Mouse (Mus musculus): ENCODE measurements around the gene Rpl18. TPM values are rescaled to one million over a fixed set of nuclear protein-coding genes. Genes with fewer than 3 reads are reported as not detected.

The Rpl18 gene
- polyA plus RNA-seq, 1 experiment from 2014 or later, result 1,450 TPM

GRCm38 (mm10) chr7:45720413-45721233 is 5.4 kb downstream of the Rpl18 start, which contains the start of gene Fam83e:
Fam83e (plus strand) TSS chr7:45721212.
- Histone ChIP-seq H3K27ac (ENCODE audit: low read depth) (peak within 1 kb of the TSS; percentile 36), H3K27me3 (replicated peaks; ENCODE audit: control insufficient read depth, insufficient read depth, low read length) (no peaks in the 10 kb centered on the region), H3K9ac (ENCODE audit: low read length) (no peak within 1 kb of the TSS), H3K4me3 (ENCODE audit: low read depth, low read length) (no peak within 1 kb of the TSS), H3K36me3 (ENCODE audit: control insufficient read depth, insufficient read depth, low read length) (peaks cover 68% of the 10 kb centered on the region), H3K4me1 (replicated peaks; ENCODE audit: control insufficient read depth, insufficient read depth, low read length) (peaks cover 23% of the 10 kb centered on the region), H3K9me3 (ENCODE audit: control insufficient read depth, low read length) (no peaks in the 10 kb centered on the region), H3K4me2 (ENCODE audit: low read length) (peak within 1 kb of the TSS; percentile 89; the same call in 1 of the 2 replicates)
- ATAC-seq (replicated peaks; ENCODE audit: low FRiP score, low TSS enrichment, low read depth) (peak; percentile 67), DNase-seq (ENCODE audit: low spot score) (peak; percentile 75)
- 77% methylated on average over 13 of the region's 14 CpGs for WGBS

- ATAC-seq (replicated peaks; ENCODE audit: low FRiP score, low TSS enrichment, low read depth) (no peak), DNase-seq (ENCODE audit: low spot score) (no peak)
- no peak overlapping the region for H3K4me3 ChIP-seq (ENCODE audit: low read depth, low read length)
- H3K4me1 ChIP-seq (replicated peaks; ENCODE audit: control insufficient read depth, insufficient read depth, low read length), result peaks cover 17% of the 10 kb centered on the region
- no peaks in the 10 kb centered on the region for H3K9me3 ChIP-seq (ENCODE audit: control insufficient read depth, low read length)
- WGBS, result 72% methylated on average over 7 of the region's 7 CpGs
- no peak overlapping the region for H3K9ac ChIP-seq (ENCODE audit: low read length)
- H3K27me3 ChIP-seq (replicated peaks; ENCODE audit: control insufficient read depth, insufficient read depth, low read length), result no peaks in the 10 kb centered on the region
- peak overlapping the region; percentile 18; the same call in 1 of the 2 replicates for H3K4me2 ChIP-seq (ENCODE audit: low read length)
- H3K27ac ChIP-seq (ENCODE audit: low read depth), result peak overlapping the region; percentile 36; the same call in 1 of the 2 replicates
- H3K36me3 ChIP-seq (ENCODE audit: control insufficient read depth, insufficient read depth, low read length), result peaks cover 72% of the 10 kb centered on the region
Observed at GRCm38 (mm10) chr7:45721234-45721571, 5.9 kb downstream of the Rpl18 start.

DNA sequence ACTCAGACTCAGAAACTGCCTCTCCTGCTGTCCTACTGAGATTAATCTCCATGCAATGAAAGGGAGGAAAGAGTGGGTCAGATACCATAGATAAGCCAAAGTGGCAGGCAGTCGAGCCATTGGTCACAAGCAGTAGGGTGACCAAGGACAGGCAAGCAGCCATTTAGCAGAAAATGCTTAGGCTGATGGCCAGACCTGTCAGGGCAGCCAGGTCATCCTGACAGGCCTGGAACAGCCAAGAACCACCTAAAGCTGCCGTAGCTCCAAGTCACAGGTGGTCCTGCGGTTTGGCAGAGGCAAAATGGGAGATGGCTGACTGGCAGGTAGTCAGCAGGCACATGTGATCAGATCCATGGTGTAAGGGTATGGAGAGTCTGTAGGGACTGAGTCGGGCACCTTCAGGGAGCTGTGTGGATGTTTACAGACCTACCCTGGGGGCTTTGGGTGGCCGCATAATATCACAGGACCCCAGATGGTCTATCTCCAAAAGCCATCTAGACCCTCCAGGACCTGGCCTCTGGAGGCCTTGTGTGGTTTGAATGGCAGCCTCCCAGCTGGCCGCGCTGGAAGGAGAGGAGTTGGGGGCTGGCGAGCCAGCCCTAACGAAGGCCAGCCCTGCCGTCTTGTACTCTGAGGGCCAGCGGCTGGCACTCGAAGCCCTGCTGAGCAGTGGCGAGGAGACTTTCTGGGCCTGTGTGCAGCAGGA is 6.5 kb downstream of the Rpl18 start:
- H3K27ac ChIP-seq (ENCODE audit: low read depth), result no peak overlapping the region
- peaks cover 72% of the 10 kb centered on the region for H3K36me3 ChIP-seq (ENCODE audit: control insufficient read depth, insufficient read depth, low read length)
- no peaks in the 10 kb centered on the region for H3K27me3 ChIP-seq (replicated peaks; ENCODE audit: control insufficient read depth, insufficient read depth, low read length)
- no peaks in the 10 kb centered on the region for H3K9me3 ChIP-seq (ENCODE audit: control insufficient read depth, low read length)
- H3K4me3 ChIP-seq (ENCODE audit: low read depth, low read length), result no peak overlapping the region
- H3K4me2 ChIP-seq (ENCODE audit: low read length), result peak overlapping the region; percentile 18; the same call in 1 of the 2 replicates
- 68% methylated on average over 13 of the region's 13 CpGs for WGBS
- no peak overlapping the region for H3K9ac ChIP-seq (ENCODE audit: low read length)
- DNase-seq (ENCODE audit: low spot score) (no peak), ATAC-seq (replicated peaks; ENCODE audit: low FRiP score, low TSS enrichment, low read depth) (no peak)
- H3K4me1 ChIP-seq (replicated peaks; ENCODE audit: control insufficient read depth, insufficient read depth, low read length), result peaks cover 11% of the 10 kb centered on the region

- no peak for DNase-seq (ENCODE audit: low spot score)
- peaks cover 8% of the 10 kb centered on the region; the same call in 1 of the 2 replicates for H3K4me1 ChIP-seq (replicated peaks; ENCODE audit: control insufficient read depth, insufficient read depth, low read length)
- no peak overlapping the region for H3K9ac ChIP-seq (ENCODE audit: low read length)
- no peak overlapping the region for H3K4me3 ChIP-seq (ENCODE audit: low read depth, low read length)
- H3K36me3 ChIP-seq (ENCODE audit: control insufficient read depth, insufficient read depth, low read length), result peaks cover 74% of the 10 kb centered on the region
- WGBS, result 77% methylated on average over 13 of the region's 13 CpGs
- ATAC-seq (replicated peaks; ENCODE audit: low FRiP score, low TSS enrichment, low read depth), result no peak
- H3K4me2 ChIP-seq (ENCODE audit: low read length), result no peak overlapping the region
- H3K9me3 ChIP-seq (ENCODE audit: control insufficient read depth, low read length), result no peaks in the 10 kb centered on the region
- H3K27ac ChIP-seq (ENCODE audit: low read depth), result no peak overlapping the region
- no peaks in the 10 kb centered on the region for H3K27me3 ChIP-seq (replicated peaks; ENCODE audit: control insufficient read depth, insufficient read depth, low read length)
Observed at GRCm38 (mm10) chr7:45722348-45722713, 7.1 kb downstream of the Rpl18 start.

- H3K9me3 ChIP-seq (ENCODE audit: control insufficient read depth, low read length), result no peaks in the 10 kb centered on the region
- H3K4me1 ChIP-seq (replicated peaks; ENCODE audit: control insufficient read depth, insufficient read depth, low read length), result peaks cover 8% of the 10 kb centered on the region; the same call in 1 of the 2 replicates
- H3K27me3 ChIP-seq (replicated peaks; ENCODE audit: control insufficient read depth, insufficient read depth, low read length), result no peaks in the 10 kb centered on the region
- DNase-seq (ENCODE audit: low spot score) (no peak), ATAC-seq (replicated peaks; ENCODE audit: low FRiP score, low TSS enrichment, low read depth) (no peak)
- no peak overlapping the region for H3K4me2 ChIP-seq (ENCODE audit: low read length)
- no peak overlapping the region for H3K27ac ChIP-seq (ENCODE audit: low read depth)
- WGBS, result 85% methylated on average over 4 of the region's 4 CpGs
- no peak overlapping the region for H3K9ac ChIP-seq (ENCODE audit: low read length)
- no peak overlapping the region for H3K4me3 ChIP-seq (ENCODE audit: low read depth, low read length)
- peaks cover 76% of the 10 kb centered on the region for H3K36me3 ChIP-seq (ENCODE audit: control insufficient read depth, insufficient read depth, low read length)
Observed at GRCm38 (mm10) chr7:45723301-45723700, 8.0 kb downstream of the Rpl18 start.

- Histone ChIP-seq H3K4me3 (ENCODE audit: low read depth, low read length) (no peak overlapping the region), H3K9ac (ENCODE audit: low read length) (no peak overlapping the region), H3K9me3 (ENCODE audit: control insufficient read depth, low read length) (no peaks in the 10 kb centered on the region), H3K36me3 (ENCODE audit: control insufficient read depth, insufficient read depth, low read length) (peaks cover 78% of the 10 kb centered on the region), H3K4me2 (ENCODE audit: low read length) (no peak overlapping the region), H3K4me1 (replicated peaks; ENCODE audit: control insufficient read depth, insufficient read depth, low read length) (peaks cover 8% of the 10 kb centered on the region; the same call in 1 of the 2 replicates), H3K27me3 (replicated peaks; ENCODE audit: control insufficient read depth, insufficient read depth, low read length) (no peaks in the 10 kb centered on the region), H3K27ac (ENCODE audit: low read depth) (no peak overlapping the region)
- 92% methylated on average over 14 of the region's 14 CpGs for WGBS
- ATAC-seq (replicated peaks; ENCODE audit: low FRiP score, low TSS enrichment, low read depth) (no peak), DNase-seq (ENCODE audit: low spot score) (no peak)
Observed at GRCm38 (mm10) chr7:45723781-45724180, 8.5 kb downstream of the Rpl18 start.

- Histone ChIP-seq H3K9me3 (ENCODE audit: control insufficient read depth, low read length) (no peaks in the 10 kb centered on the region), H3K4me2 (ENCODE audit: low read length) (no peak overlapping the region), H3K4me1 (replicated peaks; ENCODE audit: control insufficient read depth, insufficient read depth, low read length) (peaks cover 2% of the 10 kb centered on the region; the same call in 1 of the 2 replicates), H3K36me3 (ENCODE audit: control insufficient read depth, insufficient read depth, low read length) (peaks cover 67% of the 10 kb centered on the region), H3K9ac (ENCODE audit: low read length) (no peak overlapping the region), H3K27me3 (replicated peaks; ENCODE audit: control insufficient read depth, insufficient read depth, low read length) (no peaks in the 10 kb centered on the region), H3K27ac (ENCODE audit: low read depth) (no peak overlapping the region), H3K4me3 (ENCODE audit: low read depth, low read length) (no peak overlapping the region)
- no peak for DNase-seq (ENCODE audit: low spot score)
- ATAC-seq (replicated peaks; ENCODE audit: low FRiP score, low TSS enrichment, low read depth), result no peak
- WGBS, result 91% methylated on average over 9 of the region's 9 CpGs
Observed at GRCm38 (mm10) chr7:45725151-45725550, 9.9 kb downstream of the Rpl18 start.

DNA sequence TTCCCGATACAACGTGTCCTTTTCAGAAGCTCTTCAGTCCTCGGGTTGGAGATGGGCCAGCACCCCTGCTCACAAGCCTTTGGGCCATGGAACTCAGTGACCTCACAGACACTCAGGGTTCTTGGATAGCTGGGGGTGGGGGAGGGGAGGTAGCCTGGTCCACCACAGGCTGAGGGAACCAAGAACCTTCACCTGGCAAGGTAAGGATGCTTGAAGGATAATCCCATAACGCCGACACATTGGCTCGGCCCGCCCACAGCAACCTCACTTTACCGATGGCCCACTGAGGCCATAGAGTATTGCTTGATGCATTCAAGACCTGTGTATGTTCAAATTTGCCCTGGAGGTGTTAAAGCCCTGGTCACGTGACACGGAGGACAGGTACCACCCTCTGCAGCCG is 10.5 kb downstream of the Rpl18 start, which contains the start of gene Spaca4:
Spaca4 (minus strand) TSS at position 101 of the 400 bp plus-strand sequence.
- H3K27me3 ChIP-seq (replicated peaks; ENCODE audit: control insufficient read depth, insufficient read depth, low read length), result no peaks in the 10 kb centered on the region
- H3K4me2 ChIP-seq (ENCODE audit: low read length), result no peak within 1 kb of the TSS
- DNase-seq (ENCODE audit: low spot score) (no peak), ATAC-seq (replicated peaks; ENCODE audit: low FRiP score, low TSS enrichment, low read depth) (no peak)
- H3K36me3 ChIP-seq (ENCODE audit: control insufficient read depth, insufficient read depth, low read length), result peaks cover 61% of the 10 kb centered on the region
- peaks cover 8% of the 10 kb centered on the region for H3K4me1 ChIP-seq (replicated peaks; ENCODE audit: control insufficient read depth, insufficient read depth, low read length)
- H3K27ac ChIP-seq (ENCODE audit: low read depth), result no peak within 1 kb of the TSS
- H3K9me3 ChIP-seq (ENCODE audit: control insufficient read depth, low read length), result no peaks in the 10 kb centered on the region
- 94% methylated on average over 11 of the region's 11 CpGs for WGBS
- no peak within 1 kb of the TSS for H3K4me3 ChIP-seq (ENCODE audit: low read depth, low read length)
- H3K9ac ChIP-seq (ENCODE audit: low read length), result no peak within 1 kb of the TSS
